Mouse (Mus musculus): Measurements from ENCODE around the gene Cenpf. TPM values are rescaled to one million over a fixed set of nuclear protein-coding genes. Genes with fewer than 3 reads are reported as not detected.

Cenpf gene
- 48.0 and 49.8 TPM in 2 replicates for polyA plus RNA-seq (2015; fragmentation: Nextera tagmentation; extraction: Ambion mirVana)

DNA sequence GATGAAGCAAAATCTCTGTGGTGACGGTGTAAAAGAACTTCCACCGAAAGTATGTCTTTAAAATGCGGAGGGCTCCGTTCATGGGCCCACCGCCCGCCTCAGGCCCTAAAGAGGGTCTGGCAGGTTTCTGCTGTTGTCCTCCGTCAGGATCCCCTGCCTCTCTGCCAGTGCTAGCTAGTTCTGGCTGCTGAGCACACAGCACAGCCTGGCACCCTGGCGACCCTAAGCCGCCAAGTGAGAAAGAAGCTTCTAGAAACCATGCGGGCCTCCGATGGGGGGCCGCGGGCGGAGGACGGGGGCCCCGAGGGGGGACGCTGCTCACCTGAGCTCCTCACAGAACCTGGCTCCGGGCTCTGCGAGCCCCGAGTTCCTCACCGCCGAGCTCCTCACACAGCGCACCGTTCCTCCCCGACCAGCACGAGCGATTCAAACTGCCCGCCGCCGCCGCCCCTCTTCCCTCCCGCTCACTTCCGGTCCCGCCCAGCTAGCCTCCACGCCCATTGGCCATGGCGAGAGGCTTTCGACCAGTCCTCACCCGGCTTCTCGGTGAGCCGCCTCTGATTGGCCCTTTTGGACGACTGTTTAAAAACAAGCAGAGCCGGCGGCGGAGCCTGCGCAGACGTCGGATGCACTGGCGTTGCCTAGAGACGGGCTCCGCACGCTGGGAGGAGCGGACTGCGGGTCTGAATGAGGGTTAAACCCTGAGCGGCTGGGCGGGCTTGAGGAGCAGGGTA, at the start of gene Cenpf:
Gene Cenpf (minus strand): TSS at position 433 of the 734 bp plus-strand sequence.
- no peaks in the 10 kb centered on the region for H3K27me3 ChIP-seq (ENCODE audit: control insufficient read depth, insufficient read depth, low read depth, low read length)
- ATAC-seq (ENCODE audit: low read depth): peak; percentile 98
- H3K4me2 ChIP-seq (ENCODE audit: low read depth, low read length): peak within 1 kb of the TSS; percentile 72
- WGBS (ENCODE audit: insufficient replicate concordance): under 1% methylated on average over 55 of the region's 55 CpGs
- H3K9ac ChIP-seq (ENCODE audit: low read depth, low read length): peak within 1 kb of the TSS; percentile 98
- peak within 1 kb of the TSS; percentile 98 for H3K4me3 ChIP-seq (ENCODE audit: low read depth, low read length)
- peaks cover 11% of the 10 kb centered on the region for H3K4me1 ChIP-seq (ENCODE audit: control insufficient read depth, low read depth, low read length)
- peaks cover 24% of the 10 kb centered on the region for H3K36me3 ChIP-seq (ENCODE audit: control insufficient read depth, insufficient read depth)
- H3K9me3 ChIP-seq (replicated peaks; ENCODE audit: control insufficient read depth, low read length): no peaks in the 10 kb centered on the region
- H3K27ac ChIP-seq (ENCODE audit: low read length): peak within 1 kb of the TSS; percentile 81

DNA sequence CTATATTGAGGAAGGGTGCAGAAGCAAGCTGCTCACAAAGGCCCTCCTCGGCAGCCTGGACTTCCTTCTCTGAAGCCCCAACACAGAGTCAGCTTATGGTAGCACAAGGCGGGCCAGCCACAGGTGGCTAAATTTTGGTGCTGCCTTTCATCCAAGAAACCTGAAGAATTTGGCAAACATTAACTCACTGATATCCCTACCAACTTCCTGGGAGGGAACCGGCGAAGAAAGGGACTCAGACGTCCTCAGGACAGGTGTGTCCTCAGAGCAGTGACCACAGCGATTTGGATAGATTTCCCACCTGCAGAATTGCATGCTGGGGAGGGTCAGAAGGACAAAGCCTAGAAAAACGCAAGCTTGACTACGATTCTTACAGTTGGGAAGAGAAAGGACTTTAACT, 44.3 kb upstream of the Cenpf start:
- Histone ChIP-seq H3K4me3 (ENCODE audit: low read depth, low read length) (no peak overlapping the region), H3K27me3 (ENCODE audit: control insufficient read depth, insufficient read depth, low read depth, low read length) (peaks cover 43% of the 10 kb centered on the region), H3K9ac (ENCODE audit: low read depth, low read length) (no peak overlapping the region), H3K27ac (ENCODE audit: low read length) (no peak overlapping the region), H3K4me2 (ENCODE audit: low read depth, low read length) (no peak overlapping the region), H3K9me3 (replicated peaks; ENCODE audit: control insufficient read depth, low read length) (no peaks in the 10 kb centered on the region), H3K36me3 (ENCODE audit: control insufficient read depth, insufficient read depth) (no peaks in the 10 kb centered on the region), H3K4me1 (ENCODE audit: control insufficient read depth, low read depth, low read length) (no peaks in the 10 kb centered on the region)
- no peak for ATAC-seq (ENCODE audit: low read depth)
- 58% methylated on average over 8 of the region's 8 CpGs for WGBS (ENCODE audit: insufficient replicate concordance)

DNA sequence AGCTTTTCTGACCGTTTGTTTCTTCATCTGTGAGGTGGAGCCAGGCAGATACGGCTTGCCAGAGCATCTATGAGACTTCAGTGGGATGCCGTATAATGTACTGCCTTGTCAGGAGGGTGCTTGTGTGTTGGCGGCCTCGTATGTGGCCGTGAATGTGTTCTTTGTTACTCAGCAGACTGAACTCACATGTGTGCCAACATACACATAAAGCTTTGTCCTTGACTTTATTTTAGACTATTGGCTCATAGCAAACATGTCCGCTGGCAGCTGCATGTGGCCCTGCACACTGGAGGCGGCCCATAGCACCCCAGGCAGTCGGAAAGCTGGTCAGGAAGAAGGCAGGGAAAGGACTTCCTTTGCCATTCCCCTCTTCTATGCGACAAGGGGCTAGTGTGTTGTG, 43.8 kb upstream of the Cenpf start:
- no peak overlapping the region for H3K4me2 ChIP-seq (ENCODE audit: low read depth, low read length)
- WGBS (ENCODE audit: insufficient replicate concordance): 70% methylated on average over 10 of the region's 10 CpGs
- H3K27ac ChIP-seq (ENCODE audit: low read length): no peak overlapping the region
- H3K4me1 ChIP-seq (ENCODE audit: control insufficient read depth, low read depth, low read length): no peaks in the 10 kb centered on the region
- peaks cover 48% of the 10 kb centered on the region for H3K27me3 ChIP-seq (ENCODE audit: control insufficient read depth, insufficient read depth, low read depth, low read length)
- no peak overlapping the region for H3K4me3 ChIP-seq (ENCODE audit: low read depth, low read length)
- H3K36me3 ChIP-seq (ENCODE audit: control insufficient read depth, insufficient read depth): no peaks in the 10 kb centered on the region
- H3K9me3 ChIP-seq (replicated peaks; ENCODE audit: control insufficient read depth, low read length): no peaks in the 10 kb centered on the region
- ATAC-seq (ENCODE audit: low read depth): no peak
- H3K9ac ChIP-seq (ENCODE audit: low read depth, low read length): no peak overlapping the region

DNA sequence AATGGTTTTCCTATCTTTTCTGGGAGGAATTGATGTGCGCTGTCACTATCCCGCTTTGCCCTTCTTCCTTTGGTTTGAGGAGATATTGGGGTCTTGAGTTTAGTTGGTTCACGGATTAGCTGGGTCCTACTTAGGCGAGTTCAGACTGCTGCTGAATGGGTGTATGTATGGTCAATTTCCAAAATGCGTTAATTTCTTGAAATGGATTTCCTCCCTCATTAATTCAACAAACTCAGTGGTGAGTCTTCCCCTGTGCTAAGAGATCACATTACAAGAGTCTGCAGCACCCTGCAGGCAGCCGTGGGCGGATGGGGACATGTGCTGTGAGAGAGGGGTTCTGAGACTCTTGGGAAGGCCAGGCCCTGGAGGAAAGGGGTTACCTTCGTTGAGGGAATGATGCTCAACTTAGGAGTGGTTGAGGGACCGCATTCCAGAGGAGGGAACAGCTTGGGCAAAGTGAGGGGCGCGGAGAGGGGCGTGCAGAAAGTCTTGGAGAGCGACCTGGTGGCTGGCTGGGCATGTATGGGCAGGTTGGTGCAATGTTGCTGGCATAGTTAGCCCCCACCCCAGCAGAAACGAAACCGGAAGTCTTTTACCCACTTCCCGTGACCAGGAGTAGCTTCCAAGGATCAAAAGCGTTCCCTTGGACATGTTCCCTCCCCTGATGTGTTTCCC, 41.4 kb upstream of the Cenpf start:
- ATAC-seq (ENCODE audit: low read depth): no peak

DNA sequence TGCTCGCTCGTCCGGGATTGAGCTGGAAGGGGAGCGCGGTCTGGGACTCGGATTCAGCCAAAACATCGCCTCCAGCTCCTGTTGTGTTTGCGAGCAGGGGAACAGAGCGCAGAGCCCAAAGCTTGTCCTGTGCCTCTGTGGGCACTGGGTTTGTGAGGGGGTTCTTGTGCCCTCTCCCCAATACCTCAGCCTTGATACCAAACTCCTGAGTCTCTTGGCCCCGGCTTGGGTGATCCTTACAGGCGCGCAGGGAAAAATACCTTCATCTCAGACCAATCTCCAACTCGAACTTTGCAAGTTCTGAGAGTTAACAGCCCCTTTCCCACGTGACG, 40.9 kb upstream of the Cenpf start:
- WGBS (ENCODE audit: insufficient replicate concordance): 1% methylated on average over 15 of the region's 15 CpGs
- H3K4me1 ChIP-seq (ENCODE audit: control insufficient read depth, low read depth, low read length): no peaks in the 10 kb centered on the region
- no peaks in the 10 kb centered on the region for H3K36me3 ChIP-seq (ENCODE audit: control insufficient read depth, insufficient read depth)
- no peak overlapping the region for H3K27ac ChIP-seq (ENCODE audit: low read length)
- peaks cover 59% of the 10 kb centered on the region for H3K27me3 ChIP-seq (ENCODE audit: control insufficient read depth, insufficient read depth, low read depth, low read length)
- H3K4me2 ChIP-seq (ENCODE audit: low read depth, low read length): peak overlapping the region; percentile 48
- peak overlapping the region; percentile 52 for H3K4me3 ChIP-seq (ENCODE audit: low read depth, low read length)
- no peak for ATAC-seq (ENCODE audit: low read depth)
- H3K9me3 ChIP-seq (replicated peaks; ENCODE audit: control insufficient read depth, low read length): no peaks in the 10 kb centered on the region
- peak overlapping the region; percentile 12; the same call in 1 of the 2 replicates for H3K9ac ChIP-seq (ENCODE audit: low read depth, low read length)

More for the DNA sequence above, 41.4 kb upstream of the Cenpf start:
- Histone ChIP-seq H3K36me3 (ENCODE audit: control insufficient read depth, insufficient read depth) (no peaks in the 10 kb centered on the region), H3K27ac (ENCODE audit: low read length) (no peak overlapping the region), H3K4me2 (ENCODE audit: low read depth, low read length) (peak overlapping the region; percentile 48), H3K9me3 (replicated peaks; ENCODE audit: control insufficient read depth, low read length) (no peaks in the 10 kb centered on the region), H3K4me1 (ENCODE audit: control insufficient read depth, low read depth, low read length) (no peaks in the 10 kb centered on the region), H3K27me3 (ENCODE audit: control insufficient read depth, insufficient read depth, low read depth, low read length) (peaks cover 59% of the 10 kb centered on the region), H3K9ac (ENCODE audit: low read depth, low read length) (no peak overlapping the region), H3K4me3 (ENCODE audit: low read depth, low read length) (peak overlapping the region; percentile 52; the same call in 1 of the 2 replicates)
- WGBS (ENCODE audit: insufficient replicate concordance): 20% methylated on average over 17 of the region's 17 CpGs

DNA sequence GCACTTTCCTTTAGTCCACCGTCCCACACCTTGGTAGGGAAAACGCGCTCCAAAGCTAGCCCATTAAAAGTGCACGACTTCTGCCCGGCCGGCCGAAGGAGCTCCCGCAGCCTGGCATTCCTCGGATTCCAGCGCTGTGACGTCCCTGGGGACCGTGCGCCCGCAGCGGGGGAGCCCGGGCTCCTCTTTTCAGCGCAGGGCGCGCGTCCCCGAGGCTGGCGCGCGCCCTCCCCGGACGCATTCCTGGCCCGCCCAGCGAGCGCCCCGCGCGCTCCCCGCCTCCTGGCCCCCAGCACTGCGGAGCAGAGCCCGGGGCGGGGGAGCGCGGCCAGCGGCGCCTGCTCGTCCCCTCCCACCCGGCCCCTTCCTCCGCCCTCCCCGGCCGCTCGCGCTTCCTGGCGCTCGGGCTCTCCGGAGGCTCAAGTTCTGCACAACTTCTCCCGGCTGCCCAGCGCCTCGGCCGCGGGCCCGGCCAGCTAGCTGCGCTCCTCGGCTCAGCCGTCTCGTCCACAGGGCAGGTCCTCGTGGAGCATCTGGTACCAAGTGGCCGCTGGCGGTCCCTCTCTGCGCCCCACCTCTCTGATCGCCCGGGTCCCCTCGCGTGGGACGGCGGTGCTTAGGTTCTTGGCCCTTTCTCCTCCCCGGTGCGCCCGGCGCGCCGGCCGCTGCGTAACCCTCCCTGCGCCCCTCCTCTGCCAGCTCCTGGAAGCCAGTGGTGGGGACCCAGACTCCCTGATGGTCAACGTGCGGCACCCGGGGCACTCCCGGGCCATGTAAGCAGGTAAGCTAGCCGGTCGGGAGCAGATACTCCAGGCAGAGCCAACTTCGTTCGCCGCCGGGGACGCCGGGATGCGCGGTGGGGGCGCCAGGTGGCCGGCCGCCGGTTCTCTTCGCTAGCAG, 40.2 kb upstream of the Cenpf start, which contains the start of gene Ptpn14:
Gene Ptpn14 (plus strand): TSS at position 385 of the 900 bp plus-strand sequence.
- Histone ChIP-seq H3K27ac (ENCODE audit: low read length) (no peak within 1 kb of the TSS), H3K4me3 (ENCODE audit: low read depth, low read length) (peak within 1 kb of the TSS; percentile 52), H3K36me3 (ENCODE audit: control insufficient read depth, insufficient read depth) (no peaks in the 10 kb centered on the region), H3K27me3 (ENCODE audit: control insufficient read depth, insufficient read depth, low read depth, low read length) (peaks cover 59% of the 10 kb centered on the region), H3K4me2 (ENCODE audit: low read depth, low read length) (peak within 1 kb of the TSS; percentile 48), H3K9ac (ENCODE audit: low read depth, low read length) (peak within 1 kb of the TSS; percentile 12; the same call in 1 of the 2 replicates), H3K4me1 (ENCODE audit: control insufficient read depth, low read depth, low read length) (no peaks in the 10 kb centered on the region), H3K9me3 (replicated peaks; ENCODE audit: control insufficient read depth, low read length) (no peaks in the 10 kb centered on the region)
- ATAC-seq (ENCODE audit: low read depth): peak; percentile 75
- WGBS (ENCODE audit: insufficient replicate concordance): under 1% methylated on average over 94 of the region's 98 CpGs

DNA sequence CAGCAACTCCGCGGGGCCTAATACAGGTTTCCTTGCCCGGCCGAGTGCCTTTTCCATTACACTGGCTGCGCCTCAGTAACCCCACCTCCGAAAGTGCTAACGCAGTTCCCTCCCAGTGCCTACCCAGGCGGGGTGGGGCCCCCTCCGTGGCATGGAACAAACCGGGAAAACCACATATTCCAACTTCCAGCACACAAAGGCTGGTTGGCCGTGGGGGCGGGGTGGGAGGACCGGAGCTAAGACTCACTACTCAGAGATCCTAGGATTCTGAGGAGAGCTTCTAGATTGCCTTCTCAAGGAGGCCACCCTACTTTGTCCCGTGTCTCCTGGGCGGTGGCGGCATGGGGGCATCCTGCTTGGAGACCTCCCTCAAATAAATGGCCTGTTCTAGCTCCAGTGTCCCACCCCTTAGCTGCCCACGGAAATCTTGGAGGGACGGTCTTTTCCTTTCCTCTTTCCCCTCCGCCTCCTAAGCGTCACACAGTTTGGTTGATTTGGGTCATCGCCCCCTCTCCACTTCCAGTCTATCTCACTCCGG, 39.5 kb upstream of the Cenpf start:
- Histone ChIP-seq H3K9me3 (replicated peaks; ENCODE audit: control insufficient read depth, low read length) (no peaks in the 10 kb centered on the region), H3K9ac (ENCODE audit: low read depth, low read length) (no peak overlapping the region), H3K4me1 (ENCODE audit: control insufficient read depth, low read depth, low read length) (no peaks in the 10 kb centered on the region), H3K36me3 (ENCODE audit: control insufficient read depth, insufficient read depth) (no peaks in the 10 kb centered on the region), H3K4me3 (ENCODE audit: low read depth, low read length) (peak overlapping the region; percentile 52), H3K27me3 (ENCODE audit: control insufficient read depth, insufficient read depth, low read depth, low read length) (peaks cover 59% of the 10 kb centered on the region), H3K27ac (ENCODE audit: low read length) (no peak overlapping the region), H3K4me2 (ENCODE audit: low read depth, low read length) (peak overlapping the region; percentile 48)
- WGBS (ENCODE audit: insufficient replicate concordance): 8% methylated on average over 22 of the region's 22 CpGs
- peak; percentile 17; the same call in 1 of the 2 replicates for ATAC-seq (ENCODE audit: low read depth)

DNA sequence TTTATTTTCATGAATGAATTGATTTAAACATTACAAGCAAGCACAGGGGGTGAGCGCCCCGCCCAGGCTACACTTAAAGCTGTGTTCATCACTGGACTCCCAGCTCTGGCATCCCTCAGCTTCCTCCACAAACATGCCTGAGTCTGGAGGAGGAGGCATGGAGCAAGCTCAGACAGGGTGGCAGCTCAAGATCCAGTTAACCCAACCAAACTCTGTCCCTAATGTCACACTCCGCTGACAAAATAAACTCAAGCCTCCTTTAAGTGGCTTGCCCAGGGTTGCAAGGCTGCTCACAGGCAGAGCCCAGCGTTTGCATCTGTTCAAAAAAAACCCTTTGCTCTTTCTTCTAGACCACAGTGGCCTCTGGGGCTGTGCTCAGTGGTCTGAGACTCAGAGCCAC, 38.2 kb upstream of the Cenpf start:
- Histone ChIP-seq H3K9me3 (replicated peaks; ENCODE audit: control insufficient read depth, low read length) (no peaks in the 10 kb centered on the region), H3K36me3 (ENCODE audit: control insufficient read depth, insufficient read depth) (no peaks in the 10 kb centered on the region), H3K4me2 (ENCODE audit: low read depth, low read length) (no peak overlapping the region), H3K9ac (ENCODE audit: low read depth, low read length) (no peak overlapping the region), H3K27me3 (ENCODE audit: control insufficient read depth, insufficient read depth, low read depth, low read length) (peaks cover 55% of the 10 kb centered on the region), H3K4me3 (ENCODE audit: low read depth, low read length) (no peak overlapping the region), H3K27ac (ENCODE audit: low read length) (no peak overlapping the region), H3K4me1 (ENCODE audit: control insufficient read depth, low read depth, low read length) (no peaks in the 10 kb centered on the region)
- WGBS (ENCODE audit: insufficient replicate concordance): 60% methylated on average over 4 of the region's 4 CpGs
- no peak for ATAC-seq (ENCODE audit: low read depth)

Measured in liver, embryonic 16.5 days (tissue).